Mouse (Mus musculus) heart, adult 2 months (tissue): ENCODE data around the gene Szrd1.

Source experiments
- CTCF ChIP-seq: fragments of 200-600 bp; IDR thresholded peaks from 2 replicates; pipeline ENCODE4 v1.8.1; 2022; ENCODE audit warnings: antibody characterized with exemption, mild to moderate bottlenecking, moderate library complexity
- EP300 ChIP-seq: fragments of 200-500 bp; IDR thresholded peaks from 2 replicates; pipeline ENCODE4 v1.6.1; 2011; ENCODE audit warnings: low read depth, low read length, control low read depth; ENCODE audit not compliant: insufficient read depth
- POLR2A ChIP-seq: fragments of 200-500 bp; IDR thresholded peaks from 2 replicates; pipeline ENCODE4 v1.6.1; 2011; ENCODE audit warnings: mild to moderate bottlenecking, low read depth, low read length, control low read depth; ENCODE audit not compliant: insufficient read depth

DNA sequence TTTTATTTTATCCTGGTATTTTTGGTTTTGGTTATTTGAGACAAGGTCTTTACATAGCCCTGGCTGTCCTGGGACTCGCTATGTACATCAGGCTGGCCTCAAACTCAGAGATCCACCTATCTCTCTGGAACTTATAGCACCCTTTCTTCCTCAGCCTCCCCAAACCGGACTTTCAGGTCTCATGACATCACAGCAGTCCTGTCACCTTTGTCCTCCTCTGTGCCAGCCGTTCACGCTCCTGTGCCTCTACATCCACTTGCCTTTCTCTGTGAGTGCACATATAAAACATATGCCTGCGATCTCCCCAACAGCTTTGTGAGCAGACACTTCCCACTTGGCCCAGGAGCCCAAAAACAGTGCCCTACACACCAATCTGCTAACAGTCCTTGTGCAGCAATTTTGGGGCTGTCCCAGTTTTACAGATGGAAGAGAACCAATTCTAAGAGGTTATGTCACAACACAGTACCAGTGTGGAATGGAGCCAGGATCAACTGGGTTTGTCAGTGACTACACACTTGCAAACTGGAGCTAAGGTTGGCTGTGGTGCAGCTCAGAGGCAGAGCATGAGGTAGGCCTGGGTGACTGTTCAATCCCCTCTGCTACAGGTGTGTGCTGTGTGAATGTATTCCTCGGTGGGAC, 8.8 kb downstream of the Szrd1 start:
- TF ChIP-seq CTCF = no peak
- TF ChIP-seq POLR2A = no peak
- TF ChIP-seq EP300 = 0 out of 2 replicates have a peak, but pooled peaks have one; percentile 11
